Mouse (Mus musculus) heart, adult 2 months (tissue): ENCODE measurements around the gene Galt. TPM values are rescaled to one million over a fixed set of nuclear protein-coding genes. Genes with fewer than 3 reads are reported as not detected.
"Not testable (repeated sequence)": the region's sequence is repeated elsewhere in the genome, so short reads cannot be mapped to it uniquely, and the experiment has no call there.

Source experiments
- DNase-seq, 2 experiments: peaks; one replicate each; pipeline ENCODE4 v3.0.0; 2021
- H3K27ac ChIP-seq: fragments of 200-600 bp; 2 replicates; pipeline ENCODE4 v1.8.1; 2022
- H3K27me3 ChIP-seq: fragments of 200-500 bp; 2 replicates; pipeline ENCODE4 v1.6.1; 2012; ENCODE audit warnings: mild to moderate bottlenecking, low read length, inconsistent platforms, mixed read lengths; ENCODE audit not compliant: control insufficient read depth, insufficient read depth
- H3K36me3 ChIP-seq: fragments of 200-500 bp; 2 replicates; pipeline ENCODE4 v1.6.1; 2012; ENCODE audit warnings: low read length, inconsistent platforms; ENCODE audit not compliant: control insufficient read depth, insufficient read depth
- H3K4me1 ChIP-seq: fragments of 200-500 bp; 2 replicates; pipeline ENCODE4 v1.6.1; 2011; ENCODE audit warnings: low read length; ENCODE audit not compliant: control insufficient read depth, insufficient read depth
- H3K4me3 ChIP-seq: fragments of 200-600 bp; 2 replicates; pipeline ENCODE4 v1.8.1; 2022
- H3K79me2 ChIP-seq: fragments of 200-500 bp; replicated peaks from 2 replicates; pipeline ENCODE4 v1.6.1; 2012; ENCODE audit warnings: mild to moderate bottlenecking, inconsistent platforms, low read length, moderate library complexity, mixed read lengths; ENCODE audit not compliant: control insufficient read depth, insufficient read depth
- H3K9ac ChIP-seq: fragments of 200-500 bp; 2 replicates; pipeline ENCODE4 v1.6.1; 2012; ENCODE audit warnings: low read depth, mild to moderate bottlenecking, control low read depth, inconsistent platforms, low read length, mixed read lengths
- CTCF ChIP-seq: fragments of 200-600 bp; IDR thresholded peaks from 2 replicates; pipeline ENCODE4 v1.8.1; 2022; ENCODE audit warnings: antibody characterized with exemption, mild to moderate bottlenecking, moderate library complexity
- EP300 ChIP-seq: fragments of 200-500 bp; IDR thresholded peaks from 2 replicates; pipeline ENCODE4 v1.6.1; 2011; ENCODE audit warnings: low read depth, low read length, control low read depth; ENCODE audit not compliant: insufficient read depth
- POLR2A ChIP-seq: fragments of 200-500 bp; IDR thresholded peaks from 2 replicates; pipeline ENCODE4 v1.6.1; 2011; ENCODE audit warnings: mild to moderate bottlenecking, low read depth, low read length, control low read depth; ENCODE audit not compliant: insufficient read depth
- WGBS: fragments of 180-500 bp; shearing (Covaris S2); methylation state at CpG from one replicate; pipeline ENCODE4 v1.1.7; 2018; 5-methylcytosine and 5-hydroxymethylcytosine counted together
- intact Hi-C: fragments of 180-260 bp; cut with DNase I; formaldehyde crosslinking; loops from one replicate; pipeline ENCODE4 v1.15.1; 2025
- polyA plus RNA-seq: library from polyadenylated mRNA; depleted of rRNA; stranded (reverse); fragments of >200 nt; gene quantifications from 2 replicates; pipeline ENCODE4 v1.2.3, GENCODE M21; 2012
- total RNA-seq, 2 experiments: library from RNA; stranded (reverse); gene quantifications; 2 replicates each; pipeline ENCODE4 v1.2.3; 2021

The Galt gene
- total and polyA plus RNA-seq, 3 experiments, result 42.5 to 137 (median 52.7) TPM

GRCm38 (mm10) chr4:41759206-41759605 is 4.2 kb downstream of the Galt start:
- Histone ChIP-seq H3K4me1 (peaks cover 6% of the 10 kb centered on the region), H3K79me2 (no peaks in the 10 kb centered on the region), H3K4me3 (no peak overlapping the region), H3K27me3 (no peaks in the 10 kb centered on the region), H3K36me3 (no peaks in the 10 kb centered on the region; the same call in 1 of the 2 replicates), H3K9ac (no peak overlapping the region), H3K27ac (peak overlapping the region; percentile 94)
- intact Hi-C loops, result loop anchor here (2.0 kb wide), 1 partner anchor 16 kb away; the partner anchor contains the start of gene Ccl27a
- no peak for DNase-seq
- no peak for TF ChIP-seq POLR2A
- peak; percentile 4; the same call in 1 of the 2 replicates for TF ChIP-seq CTCF
- 0 out of 2 replicates have a peak, but pooled peaks have one; percentile 38 for TF ChIP-seq EP300
- WGBS, result 44% methylated on average over 9 of the region's 9 CpGs

- H3K27ac ChIP-seq, result peak overlapping the region; percentile 94
- no peaks in the 10 kb centered on the region for H3K27me3 ChIP-seq
- intact Hi-C loops, result loop anchor here (2.0 kb wide), 1 partner anchor 15 kb away; the partner anchor contains the start of gene Ccl27a
- H3K36me3 ChIP-seq, result no peaks in the 10 kb centered on the region; the same call in 1 of the 2 replicates
- peak overlapping the region; percentile 54 for H3K4me3 ChIP-seq
- H3K4me1 ChIP-seq, result peaks cover 6% of the 10 kb centered on the region
- 20% methylated on average over 6 of the region's 6 CpGs for WGBS
- H3K9ac ChIP-seq, result peak overlapping the region; percentile 65
- H3K79me2 ChIP-seq, result no peaks in the 10 kb centered on the region
- DNase-seq, result no peak
- no peak for TF ChIP-seq EP300
- TF ChIP-seq POLR2A, result no peak
- TF ChIP-seq CTCF, result no peak
These were observed 4.7 kb downstream of the Galt start for GRCm38 (mm10) chr4:41759656-41760287.

- peak; percentile 92 to 95 for DNase-seq
- peaks cover 6% of the 10 kb centered on the region for H3K4me1 ChIP-seq
- intact Hi-C loops, result no loop called here
- peak overlapping the region; percentile 94 for H3K27ac ChIP-seq
- no peaks in the 10 kb centered on the region; the same call in 1 of the 2 replicates for H3K36me3 ChIP-seq
- no peaks in the 10 kb centered on the region for H3K27me3 ChIP-seq
- H3K9ac ChIP-seq, result peak overlapping the region; percentile 79
- peak overlapping the region; percentile 54 for H3K4me3 ChIP-seq
- 2% methylated on average over 15 of the region's 15 CpGs for WGBS
- no peaks in the 10 kb centered on the region for H3K79me2 ChIP-seq
- TF ChIP-seq POLR2A (peak; percentile 86), EP300 (0 out of 2 replicates have a peak, but pooled peaks have one; percentile 37), CTCF (peak; percentile 29; the same call in 1 of the 2 replicates)
These were observed 5.3 kb downstream of the Galt start for GRCm38 (mm10) chr4:41760288-41760721.

- intact Hi-C loops, result no loop called here
- TF ChIP-seq CTCF (no peak), POLR2A (no peak), EP300 (no peak)
- Histone ChIP-seq H3K36me3 (no peaks in the 10 kb centered on the region; the same call in 1 of the 2 replicates), H3K4me3 (peak overlapping the region; percentile 54), H3K4me1 (peaks cover 6% of the 10 kb centered on the region), H3K27me3 (no peaks in the 10 kb centered on the region), H3K9ac (peak overlapping the region; percentile 79), H3K27ac (peak overlapping the region; percentile 94), H3K79me2 (no peaks in the 10 kb centered on the region)
- DNase-seq, result no peak
- 46% methylated on average over 4 of the region's 4 CpGs for WGBS
These were observed 5.9 kb downstream of the Galt start for GRCm38 (mm10) chr4:41760911-41761310.

- H3K36me3 ChIP-seq, result no peaks in the 10 kb centered on the region; the same call in 1 of the 2 replicates
- TF ChIP-seq POLR2A, result no peak
- no peak for TF ChIP-seq CTCF
- TF ChIP-seq EP300, result no peak
- H3K79me2 ChIP-seq, result no peaks in the 10 kb centered on the region
- no peak for DNase-seq
- intact Hi-C loops, result no loop called here
- H3K9ac ChIP-seq, result peak overlapping the region; percentile 40; the same call in 1 of the 2 replicates
- H3K27ac ChIP-seq, result peak overlapping the region; percentile 94; the same call in 1 of the 2 replicates
- H3K27me3 ChIP-seq, result no peaks in the 10 kb centered on the region
- H3K4me3 ChIP-seq, result peak overlapping the region; percentile 54; the same call in 1 of the 2 replicates
- H3K4me1 ChIP-seq, result peaks cover 6% of the 10 kb centered on the region
These were observed 6.7 kb downstream of the Galt start for GRCm38 (mm10) chr4:41761680-41762079.

- H3K27ac ChIP-seq, result peak overlapping the region; percentile 9; the same call in 1 of the 2 replicates
These were observed 7.2 kb downstream of the Galt start for GRCm38 (mm10) chr4:41762099-41762687.

GRCm38 (mm10) chr4:41762688-41763114 is 7.7 kb downstream of the Galt start:
- H3K4me3 ChIP-seq, H3K27me3 ChIP-seq, H3K27ac ChIP-seq, H3K4me1 ChIP-seq, intact Hi-C loops, H3K36me3 ChIP-seq, H3K9ac ChIP-seq, H3K79me2 ChIP-seq: not testable (repeated sequence)
- 44% methylated on average over 8 of the region's 8 CpGs for WGBS
- DNase-seq, result peak; percentile 73 to 79

More at GRCm38 (mm10) chr4:41762099-41762687, 7.2 kb downstream of the Galt start:
- no peaks in the 10 kb centered on the region for H3K27me3 ChIP-seq
- WGBS, result 52% methylated on average over 8 of the region's 8 CpGs
- peaks cover 6% of the 10 kb centered on the region for H3K4me1 ChIP-seq
- no peak overlapping the region for H3K9ac ChIP-seq
- no peaks in the 10 kb centered on the region; the same call in 1 of the 2 replicates for H3K36me3 ChIP-seq
- no peaks in the 10 kb centered on the region for H3K79me2 ChIP-seq
- TF ChIP-seq POLR2A (no peak), CTCF (no peak), EP300 (no peak)
- no peak overlapping the region for H3K4me3 ChIP-seq
- intact Hi-C loops, result no loop called here
- DNase-seq, result no peak

- WGBS, result 68% methylated on average over 3 of the region's 6 CpGs
- H3K27ac ChIP-seq, H3K27me3 ChIP-seq, H3K4me3 ChIP-seq, DNase-seq, H3K4me1 ChIP-seq, intact Hi-C loops, H3K9ac ChIP-seq, H3K36me3 ChIP-seq, H3K79me2 ChIP-seq: not testable (repeated sequence)
These were observed 8.1 kb downstream of the Galt start for GRCm38 (mm10) chr4:41763176-41763575.
